In the genomic region with DNA sequence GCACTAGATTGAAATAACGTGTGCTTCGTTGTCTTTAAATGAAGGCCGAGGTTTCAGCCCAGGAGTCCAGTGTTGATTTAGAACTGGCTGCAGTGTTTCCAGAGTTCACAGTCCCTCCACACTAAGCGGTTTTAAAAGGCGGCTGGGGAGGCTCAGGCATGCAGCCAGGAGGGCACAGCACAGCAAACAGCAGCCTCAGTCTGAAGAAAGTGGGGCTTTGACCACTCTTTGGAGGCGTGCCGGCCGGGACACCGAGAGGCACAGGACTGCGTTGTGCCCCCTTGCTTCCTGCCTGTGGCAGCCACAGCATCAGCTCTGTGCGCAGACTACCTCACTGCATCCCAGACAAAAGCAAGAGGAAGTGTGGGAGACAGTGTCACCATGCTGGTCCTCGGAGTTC, we compare ENCODE assay signal across 12 mouse cellular contexts. TPM values are rescaled to one million over a fixed set of nuclear protein-coding genes. Genes with fewer than 3 reads are reported as not detected.
A peak's percentile ranks its signal among the peaks of the same experiment; 100 is the strongest.
DNase-seq lines count a peak whose midpoint lies in the region; ATAC-seq lines count a peak whose summit lies in the region.
"Had no signal": no experiment of that assay in that cellular context is flagged by ENCODE, and none has a peak within 500 bp of the region (broad histone marks: within the 10 kb centered on the region; RNA-seq: fewer than 3 reads in every experiment).

No protein-coding gene starts in this region.

- peak overlapping the region; percentile 76 for H3K27ac ChIP-seq in limb, embryonic 12.5 days
- no peak overlapping the region for H3K27ac ChIP-seq in limb, embryonic 10.5 days
- 0 out of 2 replicates have a peak overlapping the region, but pooled peaks have one; percentile 33 for H3K27ac ChIP-seq in neural tube, embryonic 15.5 days (replicated peaks)
- H3K27ac ChIP-seq: heart, embryonic 15.5 days; macrophage had no signal

- no peak for ATAC-seq in limb, embryonic 12.5 days (ENCODE audit: insufficient number of reproducible peaks, insufficient read depth, low FRiP score, low TSS enrichment, low read depth)
- ATAC-seq in frontal cortex, adult (ENCODE audit: low TSS enrichment) = peak; percentile 64
- ATAC-seq in neural tube, embryonic 15.5 days (ENCODE audit: low FRiP score) = peak; percentile 74
- no peak for ATAC-seq in megakaryocyte, adult 5-6 weeks (ENCODE audit: poor library complexity, severe bottlenecking)

- peaks cover 51% of the 10 kb centered on the region for H3K36me3 ChIP-seq in limb, embryonic 12.5 days
- peaks cover 35% of the 10 kb centered on the region for H3K36me3 ChIP-seq in limb, embryonic 10.5 days
- H3K36me3 ChIP-seq in neural tube, embryonic 15.5 days = peaks cover 4% of the 10 kb centered on the region; the same call in 1 of the 2 replicates

- no peaks in the 10 kb centered on the region for H3K27me3 ChIP-seq in limb, embryonic 12.5 days
- no peaks in the 10 kb centered on the region for H3K27me3 ChIP-seq in limb, embryonic 10.5 days (ENCODE audit: low read depth, poor library complexity, severe bottlenecking)
- H3K27me3 ChIP-seq in neural tube, embryonic 15.5 days (replicated peaks) = no peaks in the 10 kb centered on the region
- H3K27me3 ChIP-seq: heart, embryonic 15.5 days had no signal

- no peaks in the 10 kb centered on the region for H3K4me1 ChIP-seq in limb, embryonic 12.5 days (replicated peaks)
- no peaks in the 10 kb centered on the region for H3K4me1 ChIP-seq in limb, embryonic 10.5 days
- no peaks in the 10 kb centered on the region for H3K4me1 ChIP-seq in neural tube, embryonic 15.5 days
- H3K4me1 ChIP-seq: heart, embryonic 15.5 days had no signal

- no peaks in the 10 kb centered on the region for H3K9me3 ChIP-seq in limb, embryonic 12.5 days
- H3K9me3 ChIP-seq in limb, embryonic 10.5 days (replicated peaks) = no peaks in the 10 kb centered on the region
- no peaks in the 10 kb centered on the region for H3K9me3 ChIP-seq in neural tube, embryonic 15.5 days (replicated peaks)
- H3K9me3 ChIP-seq: heart, embryonic 15.5 days had no signal

- 82% methylated on average over 12 of the region's 12 CpGs for WGBS in limb, embryonic 12.5 days
- 89% methylated on average over 12 of the region's 12 CpGs for WGBS in limb, embryonic 10.5 days
- 72% methylated on average over 12 of the region's 12 CpGs for WGBS in neural tube, embryonic 15.5 days

- DNase-seq in limb, embryonic 10.5 days (ENCODE audit: low spot score) = no peak
- DNase-seq in left cerebral cortex, adult 11 months (ENCODE audit: low spot score) = peak; percentile 28
- DNase-seq in T-cell, adult 2 months (ENCODE audit: low spot score) = no peak
- no peak for DNase-seq in thymus, postnatal 4 days
- DNase-seq: kidney, postnatal 25 days; thymus, adult 2 months had no signal

- H3K9ac ChIP-seq in limb, embryonic 12.5 days (replicated peaks) = no peak overlapping the region
- H3K9ac ChIP-seq in neural tube, embryonic 15.5 days (replicated peaks) = no peak overlapping the region
- H3K9ac ChIP-seq: heart, embryonic 15.5 days had no signal

- no peak overlapping the region for H3K4me3 ChIP-seq in limb, embryonic 12.5 days (replicated peaks)
- H3K4me3 ChIP-seq in limb, embryonic 10.5 days = no peak overlapping the region
- H3K4me3 ChIP-seq in neural tube, embryonic 15.5 days (replicated peaks) = no peak overlapping the region
- H3K4me3 ChIP-seq: heart, embryonic 15.5 days had no signal

- no peak overlapping the region for H3K4me2 ChIP-seq in limb, embryonic 12.5 days
- no peak overlapping the region for H3K4me2 ChIP-seq in neural tube, embryonic 15.5 days
- H3K4me2 ChIP-seq: heart, embryonic 15.5 days had no signal

RNA-seq across cellular contexts. Expression of gene Synj2, which starts 29.5 kb away (rescaled TPM):
- 0.92 and 1.2 TPM in 2 replicates for polyA plus RNA-seq in limb, embryonic 12.5 days (2016; fragmentation: Nextera tagmentation; extraction: Ambion mirVana)
- polyA plus RNA-seq in limb, embryonic 10.5 days (2016; fragmentation: Nextera tagmentation; extraction: Ambion mirVana) = 0.75 and 1.1 TPM in 2 replicates
- polyA plus RNA-seq in neural tube, embryonic 15.5 days (2015; fragmentation: Nextera tagmentation; extraction: Ambion mirVana) = 1.5 and 2.7 TPM in 2 replicates
- 3.5 and 3.6 TPM in 2 replicates for total RNA-seq in megakaryocyte, adult 5-6 weeks (2015)
- total RNA-seq in megakaryocyte, adult 5-6 weeks (2017) = 4.2 and 5.1 TPM in 2 replicates

Comparison
In these comparisons a context has a peak if more than half of its experiments do, and no peak if none do; other contexts are left out.
1. ATAC-seq: peak in frontal cortex, adult (single experiment) and neural tube, embryonic 15.5 days (single experiment); none in limb, embryonic 12.5 days (single experiment) and megakaryocyte, adult 5-6 weeks (single experiment).